Mouse (Mus musculus): ENCODE data around the gene Gm37240.

- TF ChIP-seq CTCF (IDR thresholded peaks at IDR 0.05; ENCODE audit: borderline replicate concordance, insufficient read depth, low read depth, low read length) (no peak), POLR2A (IDR thresholded peaks at IDR 0.05; ENCODE audit: borderline replicate concordance, insufficient read depth, low read length) (no peak)
Measured at GRCm38 (mm10) chr3:84690091-84690771, 1197.1 kb downstream of the Gm37240 start.
